Mouse (Mus musculus): Measurements from ENCODE around the gene Magi1.

GRCm38 (mm10) chr6:93895721-93896120, 388.0 kb downstream of the Magi1 start:
- TF ChIP-seq POLR2A (IDR thresholded peaks at IDR 0.05; ENCODE audit: low read depth, low read length) (no peak), CTCF (IDR thresholded peaks at IDR 0.05; ENCODE audit: borderline replicate concordance, insufficient read depth, low read length) (no peak)
